Mouse (Mus musculus) spleen, adult 2 months (tissue): Measurements from ENCODE around the gene Tmem17.

Experiments used
- CTCF ChIP-seq: fragments of 200-500 bp; IDR thresholded peaks from 2 replicates; pipeline ENCODE4 v1.5.1; 2011; ENCODE audit warnings: mild to moderate bottlenecking, inconsistent platforms; ENCODE audit not compliant: insufficient read depth, insufficient read length, insufficient replicate concordance; ENCODE audit errors: extremely low read depth
- POLR2A ChIP-seq: fragments of 200-500 bp; IDR thresholded peaks from 2 replicates; pipeline ENCODE4 v1.6.1; 2011; ENCODE audit warnings: low read depth, low read length, inconsistent platforms

DNA sequence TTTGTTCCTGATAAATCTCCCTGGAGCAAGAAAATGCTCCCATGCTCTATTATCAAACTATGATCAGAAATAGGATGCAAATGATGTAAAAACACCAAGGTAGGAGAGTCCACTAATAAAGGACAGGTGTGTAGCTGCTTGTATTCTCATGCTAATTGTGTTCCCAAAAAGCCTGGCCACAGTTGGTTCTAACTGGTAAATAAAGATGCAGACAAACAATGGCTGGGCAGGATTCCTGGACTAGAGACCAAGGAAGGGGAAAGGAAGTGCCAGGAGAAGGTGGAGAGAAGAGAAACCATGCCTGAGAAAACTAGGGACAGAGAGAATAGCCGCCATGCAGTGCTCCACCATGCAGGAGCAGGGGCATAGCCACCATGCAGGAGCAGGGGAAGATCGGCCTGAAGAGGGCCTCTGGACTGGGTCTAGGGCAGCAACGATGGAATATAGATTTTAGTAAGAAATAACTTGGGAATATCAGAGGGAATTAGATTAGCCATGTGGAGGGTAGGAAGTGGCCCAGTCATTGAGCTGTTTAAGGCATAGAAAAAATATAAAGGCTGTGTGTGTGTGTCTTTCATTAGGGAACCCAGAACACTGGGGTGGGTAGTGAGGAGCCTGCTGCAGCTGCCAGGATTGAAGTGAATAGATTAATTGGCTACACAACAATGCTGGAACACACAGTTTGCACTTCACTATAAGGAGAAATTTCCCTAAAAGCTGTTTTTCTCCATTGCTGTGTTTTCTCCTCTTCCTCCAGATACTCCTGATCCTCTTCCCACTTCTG is 31.9 kb upstream of the Tmem17 start:
- TF ChIP-seq POLR2A (no peak), CTCF (no peak)
